18 mouse cellular contexts compared by ENCODE assay signal in the genomic region with DNA sequence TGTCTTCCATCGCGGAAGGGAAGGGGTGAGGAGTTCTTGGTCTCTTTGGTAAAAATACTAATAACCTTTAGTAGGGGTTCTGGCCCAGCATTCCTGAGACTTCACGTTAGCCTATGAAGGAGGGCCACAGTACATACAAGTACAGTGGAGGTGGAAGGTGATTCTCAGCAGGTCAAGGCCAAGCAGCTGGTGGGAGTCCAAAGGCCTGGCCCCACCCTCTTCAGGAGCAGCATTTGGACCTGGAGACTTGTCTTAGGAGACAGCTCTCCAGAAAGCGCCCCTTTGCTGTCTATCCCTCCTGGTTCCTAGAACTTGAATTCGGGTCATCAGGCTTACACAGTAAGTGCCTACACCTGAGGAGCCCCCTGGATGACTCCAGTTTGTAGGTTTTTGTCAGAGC. TPM values are rescaled to one million over a fixed set of nuclear protein-coding genes. Genes with fewer than 3 reads are reported as not detected.
DNase-seq lines count a peak whose midpoint lies in the region; ATAC-seq lines count a peak whose summit lies in the region.
"Had no signal": no experiment of that assay in that cellular context is flagged by ENCODE, and none has a peak within 500 bp of the region (broad histone marks: within the 10 kb centered on the region; RNA-seq: fewer than 3 reads in every experiment).

No protein-coding gene starts in this region.

- WGBS in forebrain, embryonic 15.5 days, result 95% methylated on average over 5 of the region's 5 CpGs
- WGBS in forebrain, embryonic 11.5 days, result 96% methylated on average over 5 of the region's 5 CpGs
- WGBS in kidney, embryonic 14.5 days, result 92% methylated on average over 5 of the region's 5 CpGs

- H3K4me2 ChIP-seq in forebrain, embryonic 15.5 days (replicated peaks), result no peak overlapping the region
- H3K4me2 ChIP-seq in forebrain, embryonic 11.5 days (ENCODE audit: low read depth, low read length, severe bottlenecking), result no peak overlapping the region
- no peak overlapping the region for H3K4me2 ChIP-seq in kidney, embryonic 14.5 days (replicated peaks; ENCODE audit: low read depth, low read length)
- H3K4me2 ChIP-seq: embryonic facial prominence, embryonic 15.5 days; heart, embryonic 12.5 days; hindbrain, embryonic 14.5 days had no signal

- no peak for DNase-seq in forebrain, embryonic 11.5 days (ENCODE audit: low spot score)
- peak; percentile 43 for DNase-seq in kidney, adult 11 months
- no peak for DNase-seq in kidney, postnatal 4 days
- DNase-seq in kidney, adult 9 months, result peak; percentile 63
- peak; percentile 24 for DNase-seq in kidney, postnatal 14 days
- DNase-seq in embryo, embryonic 10.5 days (ENCODE audit: low spot score), result no peak
- DNase-seq: adrenal gland, postnatal 25 days; cerebellum, adult 18-20 months; cerebellum, postnatal 10 days; embryo, embryonic 11 days; gastrocnemius, postnatal 25 days had no signal

- ATAC-seq in forebrain, embryonic 15.5 days (replicated peaks), result no peak
- ATAC-seq in forebrain, embryonic 11.5 days (replicated peaks; ENCODE audit: low FRiP score), result no peak
- ATAC-seq in kidney, embryonic 14.5 days (ENCODE audit: low FRiP score, low TSS enrichment), result no peak

- no peak overlapping the region for H3K4me3 ChIP-seq in forebrain, embryonic 15.5 days
- no peak overlapping the region for H3K4me3 ChIP-seq in forebrain, embryonic 11.5 days (ENCODE audit: low read depth, low read length)
- no peak overlapping the region for H3K4me3 ChIP-seq in kidney, embryonic 14.5 days (ENCODE audit: low read length)
- H3K4me3 ChIP-seq: embryonic facial prominence, embryonic 15.5 days; erythroblast, embryonic 14.5 days; heart, embryonic 12.5 days; hindbrain, embryonic 10.5 days had no signal

- no peak overlapping the region for H3K9ac ChIP-seq in forebrain, embryonic 15.5 days (replicated peaks)
- H3K9ac ChIP-seq in forebrain, embryonic 11.5 days (ENCODE audit: low read length), result no peak overlapping the region
- H3K9ac ChIP-seq in kidney, embryonic 14.5 days (ENCODE audit: low read depth, low read length), result no peak overlapping the region
- H3K9ac ChIP-seq: embryonic facial prominence, embryonic 15.5 days; heart, embryonic 12.5 days; hindbrain, embryonic 14.5 days had no signal

- peaks cover 9% of the 10 kb centered on the region for H3K4me1 ChIP-seq in forebrain, embryonic 15.5 days
- no peaks in the 10 kb centered on the region for H3K4me1 ChIP-seq in forebrain, embryonic 11.5 days (replicated peaks; ENCODE audit: control insufficient read depth, insufficient read depth, low read length)
- no peaks in the 10 kb centered on the region for H3K4me1 ChIP-seq in kidney, embryonic 14.5 days (ENCODE audit: control insufficient read depth, insufficient read depth, low read length)
- H3K4me1 ChIP-seq: embryonic facial prominence, embryonic 15.5 days; hindbrain, embryonic 10.5 days had no signal

- H3K36me3 ChIP-seq in forebrain, embryonic 15.5 days, result peaks cover 13% of the 10 kb centered on the region
- H3K36me3 ChIP-seq in forebrain, embryonic 11.5 days (ENCODE audit: control insufficient read depth, insufficient read depth, low read length), result peaks cover 3% of the 10 kb centered on the region
- peaks cover 17% of the 10 kb centered on the region; the same call in 1 of the 2 replicates for H3K36me3 ChIP-seq in kidney, embryonic 14.5 days (ENCODE audit: control insufficient read depth, insufficient read depth, low read length)

- H3K9me3 ChIP-seq in forebrain, embryonic 15.5 days, result no peaks in the 10 kb centered on the region
- no peaks in the 10 kb centered on the region for H3K9me3 ChIP-seq in forebrain, embryonic 11.5 days (ENCODE audit: control insufficient read depth, low read length)
- no peaks in the 10 kb centered on the region for H3K9me3 ChIP-seq in kidney, embryonic 14.5 days (ENCODE audit: control insufficient read depth, low read length)
- H3K9me3 ChIP-seq: embryonic facial prominence, embryonic 15.5 days; heart, embryonic 12.5 days; hindbrain, embryonic 10.5 days had no signal

- 0 out of 2 replicates have a peak overlapping the region, but pooled peaks have one; percentile 46 for H3K27ac ChIP-seq in forebrain, embryonic 15.5 days (replicated peaks)
- no peak overlapping the region for H3K27ac ChIP-seq in forebrain, embryonic 11.5 days (ENCODE audit: low read depth, low read length)
- no peak overlapping the region for H3K27ac ChIP-seq in kidney, embryonic 14.5 days (ENCODE audit: low read depth, low read length)
- H3K27ac ChIP-seq: embryonic facial prominence, embryonic 15.5 days; hindbrain, embryonic 10.5 days; hindbrain, embryonic 14.5 days had no signal

- H3K27me3 ChIP-seq in forebrain, embryonic 15.5 days, result no peaks in the 10 kb centered on the region
- no peaks in the 10 kb centered on the region for H3K27me3 ChIP-seq in forebrain, embryonic 11.5 days (ENCODE audit: control insufficient read depth, insufficient read depth, low read length)
- H3K27me3 ChIP-seq in kidney, embryonic 14.5 days (ENCODE audit: control insufficient read depth, insufficient read depth, low read length), result no peaks in the 10 kb centered on the region
- H3K27me3 ChIP-seq: embryonic facial prominence, embryonic 15.5 days; heart, embryonic 12.5 days had no signal

RNA-seq across cellular contexts. Expression of a gene that starts 11.3 kb away (rescaled TPM):
- 27.2 and 27.5 TPM in 2 replicates for polyA plus RNA-seq in forebrain, embryonic 15.5 days (2015; fragmentation: Nextera tagmentation; extraction: Ambion mirVana)
- polyA plus RNA-seq in forebrain, embryonic 11.5 days (2014; fragmentation: Nextera tagmentation; extraction: Ambion mirVana), result 15.5 and 19.9 TPM in 2 replicates
- 16.3 and 22.2 TPM in 2 replicates for polyA plus RNA-seq in kidney, embryonic 14.5 days (2014; fragmentation: Nextera tagmentation; extraction: Ambion mirVana)

RNA-seq across cellular contexts. Expression of a gene that starts 48.2 kb away (rescaled TPM):
- 22.5 and 24.2 TPM in 2 replicates for polyA plus RNA-seq in forebrain, embryonic 15.5 days (2015; fragmentation: Nextera tagmentation; extraction: Ambion mirVana)
- 23.7 and 28.4 TPM in 2 replicates for polyA plus RNA-seq in forebrain, embryonic 11.5 days (2014; fragmentation: Nextera tagmentation; extraction: Ambion mirVana)
- polyA plus RNA-seq in kidney, embryonic 14.5 days (2014; fragmentation: Nextera tagmentation; extraction: Ambion mirVana), result 10.4 and 19.9 TPM in 2 replicates

Comparison
In these comparisons a context has a peak if more than half of its experiments do, and no peak if none do; other contexts are left out.
1. DNase-seq: peak in kidney, adult 11 months (single experiment), kidney, adult 9 months (single experiment) and kidney, postnatal 14 days (single experiment); none in forebrain, embryonic 11.5 days (single experiment), kidney, postnatal 4 days (0 of 2) and embryo, embryonic 10.5 days (single experiment).